Mouse (Mus musculus) B cell, adult 67 days (primary cell): Measurements from ENCODE around the gene Zfp114. TPM values are rescaled to one million over a fixed set of nuclear protein-coding genes. Genes with fewer than 3 reads are reported as not detected.

Experiments used
- total RNA-seq, 2 experiments: library from RNA; stranded (reverse); gene quantifications; 4 replicates each; pipeline ENCODE4 v1.2.4; 2023

Gene Zfp114
- total RNA-seq = under 1 TPM in 1 of 2 experiments, not detected in 1; 0.15 TPM

DNA sequence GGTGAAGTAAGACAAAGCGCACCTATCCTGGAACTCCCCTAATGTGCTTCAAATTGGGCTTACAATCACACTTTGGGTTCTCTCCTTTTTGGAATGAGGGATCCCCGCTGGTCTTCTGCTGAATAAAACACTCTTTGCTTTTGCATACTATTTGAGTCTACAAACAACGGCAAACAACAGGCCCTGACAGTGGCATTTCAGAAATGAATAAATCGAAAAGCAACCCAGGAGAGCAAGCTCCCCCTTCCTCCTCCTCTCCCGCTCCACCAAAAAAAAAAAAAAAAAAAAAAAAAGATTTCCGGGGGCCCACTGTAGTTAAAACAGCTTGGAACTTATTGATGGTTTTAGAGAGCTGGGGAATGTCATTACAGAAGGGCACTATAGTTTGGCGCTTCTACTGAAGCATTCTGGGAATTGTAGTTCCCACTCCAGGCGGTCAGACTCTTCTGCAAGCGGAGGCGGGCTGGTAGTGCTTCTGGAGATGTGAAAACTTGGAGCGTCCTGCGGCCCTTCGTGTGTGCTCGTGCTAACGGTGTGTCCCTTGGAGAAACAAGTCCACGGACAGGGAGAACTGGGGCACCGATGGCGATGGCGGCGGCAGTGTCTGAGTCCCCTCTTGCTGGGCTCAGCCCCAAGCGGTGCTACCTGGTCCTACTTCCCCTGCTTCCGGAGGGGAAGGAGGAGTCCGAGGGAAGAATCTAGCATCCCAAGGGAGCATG lies at the start of gene Zfp114:
Gene Zfp114 (plus strand): TSS at position 443 of the 719 bp plus-strand sequence.

DNA sequence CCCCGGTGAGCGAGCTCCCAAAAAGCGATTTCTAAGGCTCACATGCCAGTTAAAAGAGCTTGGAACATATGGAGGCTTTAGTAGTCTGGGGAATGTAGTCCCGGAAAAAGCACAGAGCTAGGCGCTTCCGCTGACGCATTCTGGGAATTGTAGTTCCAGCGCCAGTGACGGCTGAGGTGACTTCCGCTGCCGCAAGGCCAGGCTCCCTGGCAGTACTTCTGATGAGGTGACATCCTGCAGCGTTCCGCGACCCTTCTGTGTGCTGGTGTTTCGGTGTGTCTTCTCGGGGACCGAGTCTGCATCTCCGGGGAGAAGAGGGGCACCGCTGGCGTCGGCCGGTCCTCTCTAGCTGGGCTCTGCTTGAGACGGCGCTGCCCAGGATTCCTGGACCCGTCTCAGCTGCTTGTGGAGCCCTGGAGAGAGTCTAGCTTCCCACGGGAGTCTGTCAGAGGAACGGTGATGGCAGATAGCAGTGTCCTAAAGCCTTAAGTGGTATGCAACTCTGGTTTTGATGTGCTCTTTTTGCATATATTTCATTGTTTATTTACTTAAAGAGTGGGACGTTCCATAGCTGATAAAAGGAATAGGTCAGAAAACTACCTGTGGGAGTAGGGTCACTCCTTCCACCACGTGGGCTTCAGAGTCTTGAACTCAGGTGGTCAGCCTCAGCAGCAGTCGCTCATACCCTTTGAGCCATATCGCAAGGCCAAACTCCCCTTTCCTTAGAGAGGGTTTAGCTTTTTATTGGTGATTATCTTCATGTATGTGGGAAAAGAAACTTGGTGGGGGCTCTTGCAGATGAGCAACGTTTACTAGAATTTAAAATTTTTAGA lies 40.6 kb upstream of the Zfp114 start, which contains the start of gene Zfp235:
Gene Zfp235 (plus strand): TSS at position 174 of the 833 bp plus-strand sequence.

GRCm38 (mm10) chr7:24211343-24211742 lies 36.5 kb downstream of the Zfp114 start, which contains the start of gene Zfp111:
Zfp111 (minus strand) TSS chr7:24211443.

Other genes with a start within 250 kb of the Zfp114 start
- gene Vmn1r179, start 248.1 kb upstream of the Zfp114 start, total RNA-seq = not detected
- not detected for gene Vmn1r180, start 224.4 kb upstream of the Zfp114 start, total RNA-seq
- not detected for gene Vmn1r181, start 200.4 kb upstream of the Zfp114 start, total RNA-seq
- not detected for gene V1rd19, start 173.4 kb upstream of the Zfp114 start, total RNA-seq
- gene Vmn1r183, start 121.8 kb upstream of the Zfp114 start, total RNA-seq = not detected
- 10 to 100 TPM; 29.0 to 34.1 TPM for gene Zfp180, start 93.1 kb upstream of the Zfp114 start, total RNA-seq
- 1 to 10 TPM; 3.0 to 3.7 TPM for gene Zfp112, start 62.7 kb upstream of the Zfp114 start, total RNA-seq
- gene Zfp235, start 40.9 kb upstream of the Zfp114 start, total RNA-seq = 1 to 10 TPM; 8.0 to 9.7 TPM
- gene Zfp111, start 36.4 kb downstream of the Zfp114 start, total RNA-seq = under 1 TPM in 1 of 2 experiments, not detected in 1; 0.35 TPM
- 1 to 10 TPM in 1 of 2 experiments, under 1 TPM in 1; 0.36 to 2.6 TPM for gene Zfp109, start 62.5 kb downstream of the Zfp114 start, total RNA-seq
- not detected for gene Zfp108, start 79.7 kb downstream of the Zfp114 start, total RNA-seq
- under 1 TPM; 0.33 to 0.46 TPM for gene Zfp93, start 95.4 kb downstream of the Zfp114 start, total RNA-seq
- gene Zfp61, start 126.2 kb downstream of the Zfp114 start, total RNA-seq = 10 to 100 TPM; 10.7 to 11.3 TPM
- gene Zfp94, start 141.6 kb downstream of the Zfp114 start, total RNA-seq = 10 to 100 TPM in 1 of 2 experiments, 1 to 10 TPM in 1; 6.4 to 14.3 TPM
- gene Tescl, start 158.9 kb downstream of the Zfp114 start, total RNA-seq = not detected
- gene Lypd5, start 174.1 kb downstream of the Zfp114 start, total RNA-seq = not detected
- 1 to 10 TPM; 4.2 to 9.5 TPM for gene Kcnn4, start 195.2 kb downstream of the Zfp114 start, total RNA-seq
- 10 to 100 TPM; 77.0 to 91.8 TPM for gene Smg9, start 224.6 kb downstream of the Zfp114 start, total RNA-seq